Mouse (Mus musculus): ENCODE results near the gene Gm9195.
A peak's percentile ranks its signal among the peaks of the same experiment; 100 is the strongest.

Gm9195 gene

DNA sequence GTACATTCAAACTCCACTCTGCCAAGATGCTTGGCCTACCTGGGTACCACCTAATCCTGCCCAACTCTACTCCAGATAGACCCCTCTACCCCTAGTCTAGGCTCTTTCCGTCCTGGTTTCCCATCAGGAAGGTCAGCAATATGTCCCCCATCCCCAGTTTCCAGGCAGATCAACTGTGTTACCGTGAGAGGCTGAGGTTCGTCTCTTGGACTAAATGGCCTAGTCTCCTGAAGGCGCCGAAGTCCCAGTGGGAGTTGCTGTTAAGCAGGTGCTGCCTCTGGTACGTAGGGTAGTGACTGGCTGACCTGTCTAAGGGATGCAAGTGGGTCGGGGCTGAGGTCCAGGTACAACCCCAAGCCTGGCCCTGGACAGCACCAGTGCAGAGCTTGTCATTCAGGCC is 50.7 kb downstream of the Gm9195 start:
- no peak for DNase-seq

DNA sequence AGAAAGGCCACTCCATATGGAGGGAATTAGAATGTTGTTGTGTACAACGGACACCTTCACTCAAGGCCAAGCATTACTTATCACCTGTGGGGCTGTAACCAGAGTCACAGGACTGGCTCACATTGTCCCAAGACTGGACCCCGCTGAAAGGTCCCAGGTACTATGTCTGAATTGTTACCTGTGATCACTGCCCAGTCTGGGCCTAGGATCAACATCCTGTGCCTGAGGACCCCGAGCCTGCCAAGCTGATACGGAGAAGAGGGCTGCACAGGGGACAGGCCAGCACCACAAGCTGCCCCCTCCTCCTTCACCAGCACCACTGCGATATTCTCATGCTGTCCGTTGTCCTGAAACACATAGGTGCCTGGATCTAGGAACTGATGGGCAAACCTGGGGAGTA is 51.2 kb downstream of the Gm9195 start:
- no peak for DNase-seq

DNA sequence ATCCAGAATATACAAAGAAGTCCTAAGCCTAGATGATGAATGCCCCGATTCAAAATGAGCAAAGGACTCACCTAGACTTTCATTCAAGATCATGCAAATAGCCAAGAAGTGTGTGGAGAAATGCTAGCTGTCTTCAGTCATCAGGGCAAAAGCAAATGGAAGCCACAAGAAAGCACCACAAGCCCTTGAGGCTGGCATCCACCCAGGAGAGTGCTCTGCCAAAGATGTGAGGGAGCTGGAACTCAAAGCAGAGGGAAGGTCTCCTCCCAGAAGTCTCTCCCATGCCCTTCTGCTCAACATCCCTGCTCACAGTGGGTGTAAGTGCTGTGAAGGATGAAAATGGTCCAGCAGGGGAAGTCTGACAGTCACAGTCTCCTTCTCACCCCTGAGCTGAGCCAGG is 52.7 kb downstream of the Gm9195 start:
- no peak for DNase-seq

DNA sequence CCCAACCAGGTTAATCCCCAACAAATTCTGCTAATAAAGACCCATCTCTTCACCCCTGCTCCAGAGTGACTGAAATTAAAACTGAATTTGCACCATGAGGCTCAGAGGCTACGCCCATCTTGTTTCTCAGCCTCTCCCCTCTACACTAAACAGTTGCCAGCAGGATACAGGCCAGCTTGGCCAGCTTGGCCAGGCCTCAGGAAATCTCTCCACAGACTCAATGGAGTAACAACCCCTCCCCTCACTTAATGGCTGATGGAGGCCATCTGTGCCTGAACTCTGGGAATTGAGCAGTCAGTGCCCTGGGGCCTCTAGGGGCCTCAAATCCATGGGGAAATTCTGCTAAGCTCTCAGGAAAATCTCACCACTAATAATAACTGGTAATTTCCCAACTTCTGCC is 101.9 kb downstream of the Gm9195 start:
- peak; percentile 12 for DNase-seq

DNA sequence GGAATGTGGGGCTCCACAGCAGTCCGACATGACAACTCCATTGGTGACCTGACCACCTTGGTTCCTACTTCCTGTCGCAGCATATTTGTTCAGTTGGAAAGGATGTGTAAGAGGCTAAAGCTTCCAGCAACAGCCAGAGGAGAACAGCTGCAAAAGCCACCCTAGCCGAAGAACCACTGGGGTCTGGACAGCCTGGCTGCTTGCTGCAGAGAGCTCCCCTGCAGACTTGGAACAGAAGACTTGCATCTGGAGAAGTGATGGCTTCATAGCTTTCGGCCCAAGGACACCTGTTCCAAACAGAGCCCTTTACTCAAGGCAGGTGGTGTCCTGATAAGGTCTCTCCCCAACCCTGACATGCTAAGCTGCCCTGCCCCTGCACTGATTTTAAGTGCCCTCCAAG is 102.3 kb downstream of the Gm9195 start:
- DNase-seq = no peak

DNA sequence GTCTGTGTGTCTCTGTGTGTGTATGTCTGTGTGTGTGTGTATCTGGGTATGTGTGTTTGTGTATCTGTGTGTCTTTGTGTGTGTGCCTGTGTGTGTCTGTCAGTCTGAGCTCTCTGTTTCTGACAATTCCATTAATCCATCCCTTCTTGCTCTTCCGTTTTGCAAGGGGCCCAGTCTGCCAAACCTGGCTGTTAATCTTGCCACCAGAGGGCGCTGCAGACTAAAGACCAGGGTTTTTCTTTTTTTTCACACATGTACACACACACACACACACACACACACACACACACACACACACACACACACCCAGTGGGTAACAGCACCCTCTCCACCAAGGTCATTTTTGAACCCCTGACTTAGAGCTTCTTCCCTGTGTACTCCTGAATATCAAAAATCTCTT is 114.4 kb downstream of the Gm9195 start:
- peak; percentile 80 for DNase-seq

All from right cerebral cortex, postnatal 4 days (tissue).